Mouse (Mus musculus) left cerebral cortex, adult 2 months (tissue): Measurements from ENCODE around the gene Gpcpd1. TPM values are rescaled to one million over a fixed set of nuclear protein-coding genes. Genes with fewer than 3 reads are reported as not detected.
A peak's percentile ranks its signal among the peaks of the same experiment; 100 is the strongest.

Experiments
- DNase-seq, 2 experiments: peaks; one replicate each; pipeline ENCODE4 v3.0.0; 2021 to 2022; ENCODE audit warnings: low spot score in 2 of 2, mixed read lengths in 1 of 2; ENCODE audit errors: extremely low spot score in 1 of 2
- H3K27ac ChIP-seq: fragments of 200-600 bp; 2 replicates; pipeline ENCODE4 v1.8.1; 2022
- H3K4me3 ChIP-seq: fragments of 200-600 bp; 2 replicates; pipeline ENCODE4 v1.8.1; 2022
- CTCF ChIP-seq: fragments of 200-600 bp; IDR thresholded peaks from 2 replicates; pipeline ENCODE4 v1.8.1; 2022; ENCODE audit warnings: antibody characterized with exemption, mild to moderate bottlenecking, moderate library complexity
- intact Hi-C: fragments of 180-260 bp; cut with DNase I; formaldehyde crosslinking; loops from one replicate; pipeline ENCODE4 v1.15.1; 2025
- total RNA-seq, 2 experiments: library from RNA; stranded (reverse); gene quantifications; 2 replicates each; pipeline ENCODE4 v1.2.3; 2021

The Gpcpd1 gene
- total RNA-seq, 2 experiments from 2014 or later = 74.2 to 86.0 TPM

DNA sequence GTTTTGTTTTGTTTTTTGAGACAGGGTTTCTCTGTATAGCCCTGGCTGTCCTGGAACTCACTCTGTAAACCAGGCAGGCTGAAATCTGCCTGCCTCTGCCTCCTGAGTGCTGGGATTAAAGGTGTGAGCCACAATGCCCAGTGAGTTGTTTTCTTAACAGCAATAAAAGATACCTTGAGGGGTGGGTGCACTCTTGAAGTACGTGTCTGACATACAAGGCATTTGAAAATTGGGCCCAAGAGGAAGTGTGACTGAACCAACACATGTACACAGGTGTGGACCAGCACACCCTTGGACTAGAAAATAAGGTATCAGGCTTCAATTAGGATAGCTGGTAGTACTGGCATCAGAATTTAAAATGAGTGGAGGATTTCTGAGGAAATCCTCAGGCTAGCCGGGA lies 16.2 kb downstream of the Gpcpd1 start:
- peak overlapping the region; percentile 53 for H3K27ac ChIP-seq
- DNase-seq = no peak
- intact Hi-C loops = loop anchor here (10.0 kb wide), 1 partner anchor 214 kb away; the partner anchor contains the start of gene Chgb
- no peak for TF ChIP-seq CTCF
- H3K4me3 ChIP-seq = peak overlapping the region; percentile 6; the same call in 1 of the 2 replicates

DNA sequence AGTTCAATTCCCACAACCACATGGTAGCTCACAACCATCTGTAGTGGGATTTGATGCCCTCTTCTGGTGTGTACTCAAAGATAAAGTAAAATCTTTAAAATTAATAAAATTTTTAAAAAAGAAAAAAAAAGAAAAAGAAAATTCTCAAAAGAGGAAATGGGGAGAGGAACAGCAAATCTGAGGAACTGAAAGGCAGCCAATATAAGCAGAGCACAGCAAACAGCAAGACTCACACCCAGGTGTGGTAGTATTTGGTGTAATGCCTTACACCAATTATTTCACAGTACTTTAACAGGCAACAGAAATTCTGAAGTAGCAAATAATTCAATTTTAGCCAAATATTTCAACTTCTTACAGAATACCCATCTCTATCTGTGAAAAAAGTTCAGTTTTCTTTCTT lies 16.7 kb downstream of the Gpcpd1 start:
- Histone ChIP-seq H3K4me3 (no peak overlapping the region), H3K27ac (no peak overlapping the region; the same call in 1 of the 2 replicates)
- intact Hi-C loops = loop anchor here (10.0 kb wide), 1 partner anchor 214 kb away; the partner anchor contains the start of gene Chgb
- no peak for DNase-seq
- no peak for TF ChIP-seq CTCF

DNA sequence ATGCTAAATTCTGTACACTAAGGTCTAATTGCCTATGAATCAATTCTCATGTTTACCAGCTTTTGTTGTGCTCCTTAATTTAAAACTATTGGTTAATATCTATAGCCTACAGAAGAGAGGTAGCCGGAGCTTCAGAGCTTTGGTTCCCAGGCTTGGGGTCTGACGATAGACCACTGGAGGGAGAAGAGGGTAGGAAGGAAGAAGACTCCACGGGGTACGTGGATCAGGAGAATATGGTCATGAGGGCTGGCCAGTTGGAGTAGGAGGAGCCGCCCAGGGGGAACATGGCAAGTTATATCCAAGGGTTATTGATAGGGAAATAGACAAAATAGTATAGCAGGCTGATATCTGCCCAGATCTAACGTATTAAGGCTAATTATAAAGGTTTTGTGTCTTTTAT lies 17.8 kb downstream of the Gpcpd1 start:
- no peak for TF ChIP-seq CTCF
- H3K4me3 ChIP-seq = no peak overlapping the region
- intact Hi-C loops = loop anchor here (5.0 to 10.0 kb wide), 2 partner anchors 37 to 215 kb away; partner anchors contain the start of gene Chgb
- H3K27ac ChIP-seq = no peak overlapping the region
- no peak for DNase-seq

DNA sequence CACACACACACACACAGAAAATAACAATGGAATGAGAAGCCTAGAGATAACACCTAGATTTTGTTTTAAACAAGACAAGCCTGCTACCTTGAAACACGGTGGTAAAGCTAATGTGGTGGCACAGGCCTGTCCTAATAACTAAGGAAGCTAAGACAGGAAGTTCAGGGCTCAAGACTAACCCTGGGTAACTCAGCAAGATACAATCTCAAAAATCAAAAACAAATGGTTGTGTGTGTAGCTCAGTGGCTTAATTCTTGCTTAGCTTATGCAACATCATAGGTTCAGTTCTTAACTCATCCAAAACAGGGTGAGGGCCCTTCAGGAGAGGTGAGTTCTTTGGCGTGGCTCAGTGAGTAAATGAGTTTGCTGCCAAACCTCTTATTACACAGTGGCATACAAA lies 20.1 kb downstream of the Gpcpd1 start:
- intact Hi-C loops = loop anchor here (5.0 kb wide), 1 partner anchor 35 kb away; no protein-coding TSS in a partner anchor
- DNase-seq = no peak
- Histone ChIP-seq H3K27ac (no peak overlapping the region), H3K4me3 (no peak overlapping the region)
- TF ChIP-seq CTCF = no peak

DNA sequence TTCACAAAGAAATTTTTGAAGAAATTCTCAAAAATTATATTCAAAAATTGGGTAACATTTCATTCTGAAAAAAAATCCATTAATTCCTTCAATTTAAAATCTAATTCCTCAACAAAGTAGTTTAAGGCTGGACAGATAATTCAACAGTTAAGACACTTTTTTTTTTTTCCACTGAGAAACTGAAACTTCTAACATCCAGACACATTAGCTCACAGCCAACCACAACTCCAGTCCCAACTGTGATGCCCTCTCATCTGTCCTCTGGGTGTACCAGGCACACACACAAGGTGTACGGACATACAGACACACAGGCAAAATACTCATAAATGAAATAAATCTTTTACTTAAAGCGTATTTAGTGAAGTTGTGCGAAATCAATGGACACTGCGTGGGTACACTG lies 25.7 kb downstream of the Gpcpd1 start:
- no peak for TF ChIP-seq CTCF
- Histone ChIP-seq H3K27ac (no peak overlapping the region), H3K4me3 (no peak overlapping the region)
- intact Hi-C loops = no loop called here
- DNase-seq = no peak

DNA sequence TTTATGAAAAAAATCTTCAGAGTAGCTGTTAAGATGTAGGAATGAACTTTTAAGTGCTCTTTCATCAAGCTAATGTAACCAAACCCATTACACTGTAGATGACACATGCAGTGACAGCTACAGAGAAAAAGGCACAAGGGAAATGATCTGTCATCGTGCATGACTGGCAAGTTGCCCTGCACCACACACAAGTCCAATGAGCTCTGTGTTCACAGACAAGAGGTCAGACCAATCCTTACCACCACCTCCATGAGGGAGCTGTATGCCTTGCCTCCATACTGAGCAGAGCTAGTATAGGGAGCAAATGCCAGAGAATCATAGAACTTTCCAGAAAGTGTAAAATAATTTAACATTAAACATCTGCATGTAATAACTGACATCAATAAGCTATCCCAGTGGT lies 59.7 kb downstream of the Gpcpd1 start:
- Histone ChIP-seq H3K27ac (no peak overlapping the region), H3K4me3 (no peak overlapping the region)
- no peak for TF ChIP-seq CTCF
- intact Hi-C loops = no loop called here
- DNase-seq = no peak

DNA sequence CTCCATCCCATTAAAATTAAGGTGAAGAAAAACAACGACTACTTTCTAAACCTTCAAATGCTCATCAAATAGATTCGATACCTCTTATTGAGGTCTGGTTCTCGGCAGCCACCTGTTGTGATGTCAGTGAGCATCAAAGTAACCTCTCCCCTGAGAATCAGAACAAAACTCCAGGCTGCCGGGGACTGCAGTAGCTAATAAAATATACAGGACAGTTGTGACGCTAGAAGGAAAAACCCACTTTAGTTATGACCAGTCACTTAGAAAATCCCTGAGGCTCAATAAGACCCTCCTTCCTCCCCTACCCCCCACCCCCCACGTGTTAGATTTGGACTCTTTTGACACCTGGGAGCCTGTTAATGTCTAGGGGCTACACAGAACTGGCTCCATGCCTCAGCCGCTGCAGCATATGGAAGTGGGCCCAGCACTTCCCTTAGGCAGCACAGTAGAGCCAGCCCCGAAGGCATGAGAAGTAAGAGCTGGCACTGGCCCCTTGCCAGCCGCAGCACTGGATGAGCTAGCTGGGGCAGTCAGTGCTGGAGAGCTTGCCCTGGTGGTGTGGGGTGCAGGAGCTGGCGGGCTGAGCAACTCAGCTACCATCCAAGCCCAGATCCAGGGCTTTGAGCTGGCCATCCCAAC lies 60.5 kb downstream of the Gpcpd1 start:
- no peak for DNase-seq
- intact Hi-C loops = no loop called here
- no peak for TF ChIP-seq CTCF
- Histone ChIP-seq H3K4me3 (no peak overlapping the region), H3K27ac (no peak overlapping the region)

DNA sequence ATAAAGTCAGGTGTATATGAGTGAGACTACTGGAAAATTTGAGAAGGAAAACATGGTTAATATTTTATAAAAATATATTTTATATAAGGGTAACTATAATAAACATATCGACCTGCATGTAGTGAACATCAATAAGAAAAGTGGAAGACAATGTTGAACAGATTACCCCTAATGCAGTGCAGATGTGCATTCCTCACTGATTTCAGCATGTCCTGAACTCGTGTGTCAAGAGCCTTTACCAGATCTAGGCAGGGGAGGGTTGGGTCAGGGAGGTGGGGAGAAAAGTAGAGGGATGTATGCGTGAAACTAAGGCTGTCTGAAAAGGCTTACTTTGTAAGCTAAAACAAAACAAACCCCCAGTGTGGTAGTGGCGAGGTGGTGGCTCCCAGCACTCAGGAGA lies 61.4 kb downstream of the Gpcpd1 start:
- Histone ChIP-seq H3K27ac (no peak overlapping the region), H3K4me3 (no peak overlapping the region)
- no peak for TF ChIP-seq CTCF
- no peak for DNase-seq
- intact Hi-C loops = no loop called here

DNA sequence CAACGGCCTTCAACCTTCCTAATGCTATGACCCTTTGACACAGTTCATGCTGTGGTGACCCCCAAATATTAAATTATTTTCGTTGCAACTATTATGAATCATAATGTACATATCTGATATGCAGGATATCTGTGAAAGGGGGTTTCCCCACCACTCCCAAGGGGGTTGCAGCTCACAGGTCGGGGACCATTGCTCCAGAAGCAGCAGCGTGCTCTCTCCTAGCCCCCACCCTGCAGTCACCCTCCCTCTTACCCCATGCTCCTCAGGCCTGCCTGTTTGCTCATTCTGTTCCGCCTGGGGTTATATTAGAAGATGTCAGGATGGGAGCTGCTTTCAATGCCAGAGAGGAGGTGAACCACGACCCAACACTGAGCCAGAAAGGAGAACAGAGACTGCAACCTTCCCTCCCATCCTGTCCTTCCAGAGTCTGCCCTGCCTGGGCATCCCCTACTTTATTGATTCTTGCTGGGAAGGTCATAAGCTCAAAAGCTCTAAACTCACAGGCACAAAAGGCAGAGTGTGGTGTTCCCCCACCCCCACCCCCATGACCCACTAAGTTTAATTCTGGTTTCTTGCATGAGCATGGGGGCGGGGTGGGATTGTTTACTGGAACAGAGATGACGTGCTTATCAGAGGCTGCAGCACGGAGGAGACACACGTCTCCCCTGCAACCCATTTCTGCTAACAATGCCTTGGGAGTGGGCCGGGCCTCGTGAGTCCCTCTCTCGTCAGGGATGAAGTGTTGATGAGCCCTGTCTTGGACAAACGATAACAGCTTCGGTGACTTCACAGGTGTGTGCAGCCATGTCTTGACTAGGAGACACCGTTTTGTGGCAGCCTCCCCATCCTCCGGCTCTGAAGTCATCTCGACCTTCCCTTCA lies 69.3 kb downstream of the Gpcpd1 start:
- Histone ChIP-seq H3K27ac (no peak overlapping the region), H3K4me3 (no peak overlapping the region)
- intact Hi-C loops = loop anchor here (5.0 kb wide), 1 partner anchor 299 kb away; the partner anchor contains the start of genes Mcm8 and Trmt6
- TF ChIP-seq CTCF = no peak
- DNase-seq = no peak

DNA sequence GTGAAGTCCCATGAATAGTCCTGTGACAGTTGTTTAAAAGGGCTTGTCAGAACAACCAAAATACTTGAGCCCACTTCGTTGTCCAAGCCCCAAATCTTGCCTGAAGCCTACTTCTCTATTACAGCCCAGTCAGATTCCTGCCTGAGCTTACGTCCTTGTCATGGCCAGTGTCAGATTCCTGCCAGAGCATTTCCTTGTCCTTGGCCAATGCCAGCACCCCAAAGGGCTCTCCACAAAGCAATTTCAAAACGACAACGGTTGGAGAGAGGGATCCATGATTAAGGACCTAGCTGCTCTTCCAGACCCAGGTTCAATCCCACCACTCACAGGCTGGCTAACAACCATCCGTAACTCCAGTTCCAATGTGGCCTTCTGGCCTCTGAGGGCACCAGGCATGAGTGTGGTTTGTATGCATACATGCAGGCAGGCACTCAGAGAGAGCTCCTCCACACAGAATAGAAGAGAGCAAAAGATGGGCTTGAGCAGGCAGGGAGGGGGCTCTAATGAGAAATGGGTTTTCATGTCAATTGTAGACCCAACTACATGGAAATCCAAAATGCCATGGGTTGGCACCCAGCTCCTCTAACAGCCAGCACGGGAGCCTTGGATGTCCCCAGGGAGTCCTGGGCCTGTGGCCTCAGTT lies 70.2 kb downstream of the Gpcpd1 start:
- Histone ChIP-seq H3K4me3 (no peak overlapping the region), H3K27ac (no peak overlapping the region)
- TF ChIP-seq CTCF = no peak
- intact Hi-C loops = loop anchor here (5.0 kb wide), 1 partner anchor 300 kb away; the partner anchor contains the start of genes Mcm8 and Trmt6
- DNase-seq = no peak

DNA sequence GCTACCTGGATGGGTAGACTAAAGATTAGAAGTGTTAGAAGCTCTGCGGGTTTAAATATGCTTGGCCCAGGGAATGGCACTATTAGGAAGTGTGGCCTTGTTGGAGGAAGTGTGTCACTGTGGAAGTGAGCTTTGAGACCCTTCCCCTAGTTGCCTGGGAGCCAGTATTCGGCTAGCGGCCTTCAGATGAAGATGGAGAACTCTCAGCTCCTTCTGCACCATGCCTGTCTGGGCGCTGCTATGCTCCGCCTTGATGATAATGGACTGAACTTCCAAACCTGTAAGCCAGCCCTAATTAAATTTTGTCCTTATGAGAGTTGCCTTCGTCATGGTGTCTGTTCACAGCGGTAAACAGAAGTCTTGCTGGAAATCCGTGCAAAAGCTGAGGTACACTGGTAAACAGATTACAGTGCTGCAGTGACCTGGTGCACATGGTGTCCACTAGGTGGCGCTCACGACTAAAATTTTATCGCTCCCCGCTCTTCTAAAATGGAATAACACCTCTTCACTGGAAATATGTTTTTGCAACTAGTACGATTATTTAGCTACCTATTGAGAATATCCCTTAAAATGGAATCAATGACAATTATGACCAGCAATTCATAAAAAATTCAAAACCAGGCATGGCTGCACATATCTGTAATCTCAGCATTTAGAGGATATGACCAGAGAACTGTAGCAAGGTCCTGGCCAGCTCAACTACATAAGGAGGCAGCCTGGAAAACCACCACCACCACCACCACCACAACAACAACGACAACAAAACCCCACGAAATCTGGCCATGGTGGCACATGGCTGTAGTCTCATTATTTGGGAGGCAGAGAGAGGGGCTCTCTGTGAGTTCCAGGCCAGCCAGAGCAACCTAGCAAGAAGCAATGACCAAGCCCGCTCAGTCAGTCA lies 71.1 kb downstream of the Gpcpd1 start:
- H3K4me3 ChIP-seq = no peak overlapping the region
- intact Hi-C loops = loop anchor here (1.0 to 5.0 kb wide), 2 partner anchors 185 to 301 kb away; partner anchors contain the start of genes Mcm8 and Trmt6
- DNase-seq = peak; percentile 66 to 71
- peak; percentile 81 for TF ChIP-seq CTCF
- 0 out of 2 replicates have a peak overlapping the region, but pooled peaks have one; percentile 20 for H3K27ac ChIP-seq
